Mouse (Mus musculus) left cerebral cortex, postnatal 14 days (tissue): ENCODE measurements around the gene Map4k2. TPM values are rescaled to one million over a fixed set of nuclear protein-coding genes. Genes with fewer than 3 reads are reported as not detected.
"Not testable (repeated sequence)": the region's sequence is repeated elsewhere in the genome, so short reads cannot be mapped to it uniquely, and the experiment has no call there.

ENCODE experiments used
- DNase-seq, 2 experiments: peaks; one replicate each; pipeline ENCODE4 v3.0.0; 2021 to 2022; ENCODE audit warnings: low spot score in 2 of 2, mixed read lengths in 1 of 2
- intact Hi-C: fragments of 180-260 bp; cut with DNase I; formaldehyde crosslinking; loops from one replicate; pipeline ENCODE4 v1.15.1; 2025
- total RNA-seq, 2 experiments: library from RNA; stranded (reverse); gene quantifications; 2 replicates each; pipeline ENCODE4 v1.2.3; 2021

Map4k2 gene
- total RNA-seq, 2 experiments from 2014 or later, result 60.0 to 75.9 TPM

- intact Hi-C loops, DNase-seq: not testable (repeated sequence)
Observed at GRCm38 (mm10) chr19:6311783-6312182, 29.2 kb upstream of the Map4k2 start.

- no peak for DNase-seq
- intact Hi-C loops, result no loop called here
Observed at GRCm38 (mm10) chr19:6313796-6314195, 27.1 kb upstream of the Map4k2 start.

DNA sequence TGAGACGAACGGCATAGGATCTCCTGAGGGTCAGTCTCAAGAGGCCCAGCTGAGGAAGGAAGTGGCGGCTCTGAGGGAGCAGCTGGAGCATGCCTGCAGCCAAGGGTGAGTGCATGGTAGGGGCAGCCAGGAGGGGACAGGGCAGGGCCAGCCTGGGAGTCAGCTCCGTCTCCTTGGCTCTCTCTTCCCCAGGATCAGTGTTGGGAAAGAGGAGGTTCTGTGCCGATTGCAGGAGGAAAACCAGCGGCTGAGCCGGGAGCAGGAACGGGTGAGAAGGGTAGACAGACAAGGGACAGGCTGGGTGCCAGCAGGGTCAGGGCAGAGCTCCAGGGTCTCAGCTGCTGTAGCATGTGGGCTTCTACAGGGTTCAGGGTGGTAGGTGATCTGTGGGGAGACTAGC is 26.4 kb upstream of the Map4k2 start:
- intact Hi-C loops, result no loop called here
- DNase-seq, result no peak

- intact Hi-C loops, result no loop called here
- no peak for DNase-seq
Observed at GRCm38 (mm10) chr19:6315573-6315972, 25.4 kb upstream of the Map4k2 start.

- DNase-seq, result no peak
- intact Hi-C loops, result no loop called here
Observed at GRCm38 (mm10) chr19:6318145-6318544, 22.8 kb upstream of the Map4k2 start.

- intact Hi-C loops, result no loop called here
- no peak for DNase-seq
Observed at GRCm38 (mm10) chr19:6321358-6321757, 19.6 kb upstream of the Map4k2 start.

- intact Hi-C loops, result no loop called here
Observed at GRCm38 (mm10) chr19:6321786-6322621, 18.9 kb upstream of the Map4k2 start.

DNA sequence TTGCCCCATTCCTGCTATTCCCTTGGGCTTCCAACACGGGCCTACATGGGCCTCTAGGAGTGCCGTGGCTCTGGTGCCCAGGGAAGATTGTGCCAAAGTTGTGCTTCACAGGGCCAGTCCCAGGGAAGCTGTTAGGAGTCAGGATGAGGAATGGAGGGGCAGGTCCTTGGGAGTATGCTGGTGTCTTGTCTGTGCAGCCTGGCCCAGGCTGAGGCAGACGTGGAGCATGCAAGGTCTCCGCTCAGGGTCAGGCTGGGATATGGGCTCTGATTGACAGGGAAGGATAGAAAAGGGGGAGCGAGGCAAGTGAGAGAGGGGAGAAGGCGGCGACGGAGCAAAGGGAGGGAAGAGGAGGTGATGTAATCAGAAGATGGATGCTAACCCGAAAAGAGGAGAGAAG is 16.2 kb upstream of the Map4k2 start:
- intact Hi-C loops, result no loop called here
- no peak for DNase-seq

More at GRCm38 (mm10) chr19:6321786-6322621, 18.9 kb upstream of the Map4k2 start:
- no peak for DNase-seq

DNA sequence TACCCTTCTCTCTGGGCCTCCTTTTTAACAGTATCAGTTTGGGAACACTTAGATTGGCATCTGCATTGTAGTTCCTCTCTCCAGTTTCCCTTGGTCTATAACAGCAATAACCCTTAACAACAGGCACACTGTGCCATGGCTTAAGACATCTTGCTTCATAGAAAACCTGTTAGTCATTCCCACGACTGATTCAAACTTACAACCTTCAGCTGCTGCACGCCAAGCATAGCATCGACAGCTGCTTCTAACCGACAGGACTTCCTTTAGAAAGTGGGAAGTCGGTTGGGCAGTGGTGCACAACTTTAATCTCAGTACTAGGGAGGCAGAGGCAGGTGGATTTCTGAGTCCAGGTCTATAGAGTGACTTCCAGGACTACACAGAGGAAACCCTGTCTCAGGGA is 9.8 kb upstream of the Map4k2 start:
- no peak for DNase-seq
- intact Hi-C loops, result loop anchor here (2.0 to 10.0 kb wide), 2 partner anchors 62 to 246 kb away; partner anchors contain the start of genes Cdca5, Gm28374, Tmem262 and Zfpl1

DNA sequence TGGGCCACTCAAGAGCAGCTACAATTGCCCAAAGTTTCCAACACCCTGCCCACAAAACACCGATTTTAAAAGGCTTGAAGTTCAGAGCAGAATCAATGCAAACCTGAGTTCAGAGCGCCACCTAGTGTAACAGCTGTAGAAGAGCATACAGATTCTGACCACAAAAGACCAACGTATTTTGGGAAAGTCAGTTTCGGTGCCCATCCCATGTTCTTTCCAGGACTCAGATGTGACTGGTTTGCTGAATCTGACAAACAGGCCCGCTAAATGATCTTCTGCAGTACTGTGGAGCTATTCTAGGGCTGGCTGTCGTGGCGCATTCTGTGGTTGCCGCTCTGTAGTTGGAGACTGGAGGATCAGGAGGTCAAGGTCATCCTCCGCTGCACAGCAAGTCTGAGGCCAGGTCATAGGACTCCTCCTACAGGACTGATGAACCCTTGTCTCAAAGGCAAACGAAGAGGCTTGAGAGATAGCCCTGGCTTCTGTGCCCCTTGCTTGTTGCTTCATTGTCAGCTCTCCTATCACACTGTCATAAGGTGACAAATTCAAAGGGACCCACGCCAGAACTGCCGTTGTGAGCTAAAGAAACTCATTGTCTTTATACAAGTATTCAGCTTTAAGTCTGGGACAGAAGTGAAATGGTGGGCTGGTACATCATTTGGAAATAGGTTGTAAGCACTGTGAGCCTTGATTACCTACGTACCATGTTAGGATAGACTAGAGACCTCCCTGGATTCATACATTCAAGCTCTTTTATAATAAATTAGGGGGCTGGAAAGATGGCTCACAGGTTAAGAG is 9.0 kb upstream of the Map4k2 start:
- DNase-seq, result peak; percentile 53 to 67
- intact Hi-C loops, result loop anchor here (2.0 to 10.0 kb wide), 2 partner anchors 63 to 247 kb away; partner anchors contain the start of genes Cdca5, Gm28374, Tmem262 and Zfpl1

DNA sequence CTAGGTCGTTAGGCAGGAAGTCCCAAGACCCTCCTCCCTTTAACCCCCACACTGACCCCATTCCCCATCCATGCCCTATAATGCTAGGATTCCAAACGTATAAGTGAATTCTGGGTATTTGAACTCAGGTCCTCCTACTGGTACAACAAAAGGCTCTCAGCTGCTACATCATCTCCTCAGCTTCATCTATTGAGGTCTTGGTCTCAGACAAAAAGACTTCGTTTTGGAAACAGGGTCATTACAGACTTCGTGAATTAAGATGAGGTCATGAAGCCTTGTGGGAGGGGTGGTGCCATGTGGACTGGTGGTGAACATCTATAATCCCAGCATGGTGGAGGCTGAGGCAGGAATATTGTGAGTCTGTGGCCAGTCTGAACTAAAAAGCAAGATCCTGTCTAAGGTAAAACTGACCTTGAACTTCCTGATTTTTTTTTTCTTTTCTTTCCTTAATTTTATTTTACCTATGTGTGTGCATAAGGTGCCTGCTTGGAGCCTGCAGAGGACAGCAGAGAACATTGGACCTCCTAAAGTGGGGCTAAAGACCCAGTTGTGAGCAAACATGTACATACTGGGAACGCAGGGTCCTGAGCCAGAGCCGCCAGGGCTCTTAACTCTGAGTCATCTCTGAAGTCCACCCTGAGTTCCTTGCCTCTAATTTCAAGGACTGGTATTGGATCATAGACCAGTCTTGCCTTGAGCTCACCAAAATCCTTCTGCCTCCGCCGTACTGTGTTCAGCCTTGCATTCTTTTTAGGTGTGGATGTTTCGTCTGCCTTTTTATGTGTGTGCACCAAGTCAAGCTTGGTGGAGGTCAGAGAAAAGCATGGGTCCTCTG is 7.0 kb upstream of the Map4k2 start:
- no peak for DNase-seq
- intact Hi-C loops, result loop anchor here (10.0 kb wide), 1 partner anchor 249 kb away; the partner anchor contains the start of genes Cdca5, Gm28374, Tmem262 and Zfpl1

DNA sequence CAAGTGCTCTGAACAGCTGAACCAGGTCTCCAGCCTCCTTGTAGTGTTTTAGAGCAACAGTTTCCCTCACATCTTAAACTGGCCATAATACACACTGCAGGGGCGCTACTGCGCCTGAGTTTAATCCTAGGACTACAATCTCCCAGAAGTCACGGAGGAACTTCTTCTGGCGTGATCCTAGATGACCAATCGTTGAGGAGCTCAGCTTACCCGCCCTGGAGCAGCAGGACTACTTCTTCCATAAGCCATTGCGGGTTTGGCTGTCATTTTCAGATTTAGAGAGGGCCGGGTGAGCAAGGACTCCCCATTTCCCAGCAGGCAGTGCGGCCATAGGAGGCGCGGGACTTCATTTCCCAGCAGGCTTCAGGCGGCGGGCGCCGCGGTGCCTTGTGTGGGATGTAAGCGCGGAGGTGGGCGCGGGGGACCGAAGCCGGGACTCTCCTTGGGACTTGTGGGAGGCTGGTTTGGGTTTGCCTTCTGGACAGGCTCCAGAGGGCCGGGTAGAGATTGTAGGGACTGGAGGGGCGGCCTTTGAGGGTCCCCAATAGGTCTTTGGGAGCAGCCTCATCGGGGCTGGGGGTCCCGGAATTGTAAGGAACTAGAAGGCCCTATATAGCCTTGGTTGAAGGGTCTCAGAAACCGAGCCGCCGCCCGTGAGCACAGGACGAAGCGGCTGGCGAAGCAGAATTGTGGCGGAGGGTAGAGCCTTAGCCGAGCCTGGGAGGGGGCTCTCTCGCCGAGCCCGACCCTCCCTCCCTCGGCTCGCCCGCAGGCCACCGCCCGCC is 6.1 kb upstream of the Map4k2 start, which contains the start of gene Men1:
TSS of gene Men1 (plus strand) at position 307 of the 785 bp plus-strand sequence.
- peak; percentile 96 to 97 for DNase-seq
- intact Hi-C loops, result loop anchor here (10.0 kb wide), 1 partner anchor 250 kb away; the partner anchor contains the start of genes Cdca5, Gm28374, Tmem262 and Zfpl1

GRCm38 (mm10) chr19:6335458-6335827 is 5.5 kb upstream of the Map4k2 start:
- DNase-seq, result no peak
- intact Hi-C loops, result loop anchor here (10.0 kb wide), 1 partner anchor 251 kb away; the partner anchor contains the start of genes Cdca5, Gm28374, Tmem262 and Zfpl1

DNA sequence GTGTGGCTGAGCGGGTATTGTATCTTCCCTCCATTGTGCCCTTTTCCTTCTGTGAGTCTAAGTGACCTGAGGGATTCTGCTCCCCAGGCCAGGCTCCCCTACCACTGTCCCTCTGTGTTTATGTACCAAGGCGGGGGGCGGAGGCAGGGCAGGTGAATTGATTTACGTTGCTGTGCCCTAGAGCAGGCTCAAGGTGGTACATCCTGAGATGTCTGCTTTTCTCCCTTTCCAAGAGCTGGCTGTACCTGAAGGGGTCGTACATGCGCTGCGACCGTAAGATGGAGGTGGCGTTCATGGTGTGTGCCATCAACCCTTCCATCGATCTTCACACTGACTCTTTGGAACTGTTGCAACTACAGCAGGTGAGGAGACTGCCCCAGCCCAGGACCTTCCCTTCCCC is 4.0 kb upstream of the Map4k2 start:
- DNase-seq, result no peak

GRCm38 (mm10) chr19:6338171-6338570 is 2.8 kb upstream of the Map4k2 start:
- intact Hi-C loops, result loop anchor here (10.0 kb wide), 1 partner anchor 253 kb away; the partner anchor contains the start of genes Cdca5, Gm28374, Tmem262 and Zfpl1
- no peak for DNase-seq

More for the DNA sequence above, 4.0 kb upstream of the Map4k2 start:
- intact Hi-C loops, result loop anchor here (10.0 kb wide), 1 partner anchor 252 kb away; the partner anchor contains the start of genes Cdca5, Gm28374, Tmem262 and Zfpl1

DNA sequence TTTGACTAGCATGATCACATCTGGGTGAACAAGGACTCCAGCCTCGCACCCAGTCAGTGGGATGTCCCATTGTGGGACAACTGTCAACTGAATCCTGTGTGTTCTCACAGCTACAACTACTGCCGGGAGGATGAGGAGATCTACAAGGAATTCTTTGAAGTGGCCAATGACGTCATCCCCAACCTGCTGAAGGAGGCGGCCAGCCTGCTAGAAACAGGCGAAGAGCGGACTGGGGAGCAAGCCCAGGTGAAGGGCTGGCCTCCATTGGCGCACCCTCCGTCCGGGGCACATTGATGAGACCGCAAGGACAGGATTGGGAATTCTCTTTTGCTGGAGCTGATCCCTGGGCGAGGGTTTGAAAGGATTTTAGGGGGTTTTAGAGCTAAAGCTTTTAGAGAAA is 2.2 kb upstream of the Map4k2 start:
- intact Hi-C loops, result loop anchor here (10.0 kb wide), 1 partner anchor 254 kb away; the partner anchor contains the start of genes Cdca5, Gm28374, Tmem262 and Zfpl1
- no peak for DNase-seq

GRCm38 (mm10) chr19:6339191-6339590 is 1.7 kb upstream of the Map4k2 start:
- intact Hi-C loops, result loop anchor here (10.0 kb wide), 1 partner anchor 254 kb away; the partner anchor contains the start of genes Cdca5, Gm28374, Tmem262 and Zfpl1
- no peak for DNase-seq
